Mouse (Mus musculus) telencephalon, adult 2 months (tissue): Measurements from ENCODE around the gene Jph3.

ENCODE experiments used
- DNase-seq: peaks from one replicate; pipeline ENCODE4 v3.0.0-alpha.2; 2011; ENCODE audit warnings: low read depth, low spot score

The Jph3 gene

GRCm38 (mm10) chr8:121729754-121730153 is 331 bp downstream of the Jph3 start:
- DNase-seq, result no peak

- DNase-seq, result no peak
Observed at GRCm38 (mm10) chr8:121730170-121730569, 747 bp downstream of the Jph3 start.

- DNase-seq, result no peak
Observed at GRCm38 (mm10) chr8:121730646-121731045, 1.2 kb downstream of the Jph3 start.

GRCm38 (mm10) chr8:121731060-121731459 is 1.6 kb downstream of the Jph3 start:
- no peak for DNase-seq

- peak; percentile 86 for DNase-seq
Observed at GRCm38 (mm10) chr8:121731471-121732333, 2.3 kb downstream of the Jph3 start.

GRCm38 (mm10) chr8:121732334-121732665 is 2.9 kb downstream of the Jph3 start:
- DNase-seq, result no peak

- peak; percentile 81 for DNase-seq
Observed at GRCm38 (mm10) chr8:121734262-121734661, 4.8 kb downstream of the Jph3 start.

- DNase-seq, result no peak
Observed at GRCm38 (mm10) chr8:121736236-121736635, 6.8 kb downstream of the Jph3 start.

GRCm38 (mm10) chr8:121740721-121741120 is 11.3 kb downstream of the Jph3 start:
- DNase-seq, result no peak

- no peak for DNase-seq
Observed at GRCm38 (mm10) chr8:121749501-121749900, 20.1 kb downstream of the Jph3 start.

- no peak for DNase-seq
Observed at GRCm38 (mm10) chr8:121750512-121750911, 21.1 kb downstream of the Jph3 start.

GRCm38 (mm10) chr8:121751407-121751806 is 22.0 kb downstream of the Jph3 start:
- DNase-seq, result no peak

- peak; percentile 65 for DNase-seq
Observed at GRCm38 (mm10) chr8:121758470-121758869, 29.0 kb downstream of the Jph3 start.

- no peak for DNase-seq
Observed at GRCm38 (mm10) chr8:121760484-121760883, 31.1 kb downstream of the Jph3 start.

- DNase-seq, result no peak
Observed at GRCm38 (mm10) chr8:121761480-121761879, 32.1 kb downstream of the Jph3 start.

- DNase-seq, result no peak
Observed at GRCm38 (mm10) chr8:121762999-121763699, 33.7 kb downstream of the Jph3 start.

- no peak for DNase-seq
Observed at GRCm38 (mm10) chr8:121763700-121764013, 34.2 kb downstream of the Jph3 start.

- DNase-seq, result peak; percentile 49
Observed at GRCm38 (mm10) chr8:121765594-121766138, 36.2 kb downstream of the Jph3 start.

- DNase-seq, result no peak
Observed at GRCm38 (mm10) chr8:121769095-121769494, 39.7 kb downstream of the Jph3 start.

GRCm38 (mm10) chr8:121769621-121770020 is 40.2 kb downstream of the Jph3 start:
- DNase-seq, result no peak

- DNase-seq, result peak; percentile 71
Observed at GRCm38 (mm10) chr8:121770845-121771752, 41.7 kb downstream of the Jph3 start.

- no peak for DNase-seq
Observed at GRCm38 (mm10) chr8:121773876-121774275, 44.5 kb downstream of the Jph3 start.
